Mouse (Mus musculus) embryonic facial prominence, embryonic 11.5 days (tissue): Measurements from ENCODE around the gene Apobec1. TPM values are rescaled to one million over a fixed set of nuclear protein-coding genes. Genes with fewer than 3 reads are reported as not detected.
"Not testable (repeated sequence)": the region's sequence is repeated elsewhere in the genome, so short reads cannot be mapped to it uniquely, and the experiment has no call there.

Experiments
- ATAC-seq: fragments of 200-750 bp; cut with Nextera tagmentation; replicated peaks from 2 replicates; pipeline ENCODE4 v1.8.0; 2017; ENCODE audit warnings: low read depth; ENCODE audit not compliant: insufficient number of reproducible peaks, low FRiP score, low TSS enrichment
- DNase-seq: peaks from one replicate; pipeline ENCODE4 v3.0.0-alpha.2; 2015; ENCODE audit warnings: low spot score
- H3K27ac ChIP-seq: fragments of 300-500 bp; sonication (generic); replicated peaks from 2 replicates; pipeline ENCODE4 v1.5.1; 2014; ENCODE audit warnings: mild to moderate bottlenecking, low read depth, low read length, control low read depth
- H3K27me3 ChIP-seq: fragments of 300-500 bp; sonication (generic); 2 replicates; pipeline ENCODE4 v1.6.1; 2014; ENCODE audit warnings: mild to moderate bottlenecking, low read length, moderate library complexity, mixed read lengths; ENCODE audit not compliant: control insufficient read depth, insufficient read depth
- H3K36me3 ChIP-seq: fragments of 300-500 bp; sonication (generic); replicated peaks from 2 replicates; pipeline ENCODE4 v1.6.1; 2014; ENCODE audit warnings: low read depth, mild to moderate bottlenecking, low read length, moderate library complexity, mixed read lengths; ENCODE audit not compliant: control insufficient read depth, insufficient read depth
- H3K4me1 ChIP-seq: fragments of 300-500 bp; sonication (generic); 2 replicates; pipeline ENCODE4 v1.6.1; 2014; ENCODE audit warnings: low read length, mixed read lengths; ENCODE audit not compliant: control insufficient read depth, insufficient read depth
- H3K4me2 ChIP-seq: fragments of 300-500 bp; sonication (generic); 2 replicates; pipeline ENCODE4 v1.6.1; 2014; ENCODE audit warnings: low read depth, mild to moderate bottlenecking, control low read depth, low read length, moderate library complexity
- H3K4me3 ChIP-seq: fragments of 300-500 bp; sonication (generic); 2 replicates; pipeline ENCODE4 v1.5.1; 2014; ENCODE audit warnings: low read depth, low read length, control low read depth
- H3K9ac ChIP-seq: fragments of 300-500 bp; sonication (generic); replicated peaks from 2 replicates; pipeline ENCODE4 v1.6.1; 2014; ENCODE audit warnings: mild to moderate bottlenecking, control low read depth, low read length
- H3K9me3 ChIP-seq: fragments of 300-500 bp; sonication (generic); replicated peaks from 2 replicates; pipeline ENCODE4 v1.6.1; 2016; ENCODE audit warnings: mild to moderate bottlenecking, low read length, inconsistent platforms, mixed read lengths; ENCODE audit not compliant: control insufficient read depth
- WGBS: fragments of 180-500 bp; shearing (Covaris S2); extraction: QIAGEN DNeasy Blood & Tissue Kit; methylation state at CpG from one replicate; pipeline ENCODE4 v1.1.7; 2014; 5-methylcytosine and 5-hydroxymethylcytosine counted together
- polyA plus RNA-seq: library from polyadenylated mRNA; unstranded; fragments of >200 nt; fragmentation: Nextera tagmentation; extraction: Ambion mirVana; gene quantifications from 2 replicates; pipeline ENCODE4 v1.2.1, GENCODE M21; 2014

The Apobec1 gene
- polyA plus RNA-seq, 1 experiment from 2014 or later = 2.6 TPM

GRCm38 (mm10) chr6:122592905-122593304, 9.3 kb downstream of the Apobec1 start:
- no peak overlapping the region for H3K27ac ChIP-seq
- no peaks in the 10 kb centered on the region for H3K4me1 ChIP-seq
- ATAC-seq = no peak
- 78% methylated on average over 2 of the region's 2 CpGs for WGBS
- H3K4me2 ChIP-seq = no peak overlapping the region
- no peak overlapping the region for H3K4me3 ChIP-seq
- no peaks in the 10 kb centered on the region for H3K36me3 ChIP-seq
- DNase-seq = no peak
- no peak overlapping the region for H3K9ac ChIP-seq
- no peaks in the 10 kb centered on the region for H3K27me3 ChIP-seq
- H3K9me3 ChIP-seq = no peaks in the 10 kb centered on the region

DNA sequence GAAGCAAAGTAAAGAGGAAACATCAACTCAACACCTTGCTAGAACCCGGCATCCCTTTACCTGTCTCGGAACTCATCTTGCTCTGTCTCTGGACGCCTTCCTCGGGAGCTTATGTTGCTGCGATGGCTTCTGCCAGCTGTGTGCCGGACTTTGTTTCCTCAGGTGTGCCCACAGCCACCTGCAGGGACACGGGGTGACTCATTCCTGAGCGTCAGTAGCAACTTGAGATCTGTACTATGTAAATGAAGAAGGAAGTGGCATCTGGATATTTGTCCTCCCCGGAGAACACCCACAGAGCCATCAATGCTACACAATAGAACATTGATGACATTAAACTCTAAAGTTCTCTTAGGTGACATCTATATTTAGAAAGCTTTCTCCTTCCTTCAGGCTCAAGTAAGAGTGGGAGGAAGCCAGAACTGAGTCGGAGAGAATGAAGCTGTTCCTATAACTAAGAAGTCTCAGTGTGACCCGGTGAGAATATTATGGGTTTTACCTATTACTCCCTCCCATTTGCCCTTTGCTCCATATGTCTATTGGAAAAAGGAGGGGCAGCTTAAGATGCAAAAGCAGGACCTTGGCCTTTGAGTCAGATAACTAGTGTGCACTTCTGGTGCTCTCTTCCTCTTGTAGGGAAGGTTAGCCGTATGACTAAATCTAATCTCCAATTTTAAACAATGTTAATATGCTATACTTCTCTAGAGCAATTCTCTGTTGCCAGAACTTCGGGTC, 11.1 kb downstream of the Apobec1 start:
- 83% methylated on average over 13 of the region's 13 CpGs for WGBS
- Histone ChIP-seq H3K4me1 (no peaks in the 10 kb centered on the region), H3K9me3 (no peaks in the 10 kb centered on the region), H3K27me3 (no peaks in the 10 kb centered on the region), H3K4me2 (no peak overlapping the region), H3K9ac (no peak overlapping the region), H3K4me3 (no peak overlapping the region), H3K36me3 (no peaks in the 10 kb centered on the region), H3K27ac (no peak overlapping the region)
- DNase-seq = no peak
- no peak for ATAC-seq

GRCm38 (mm10) chr6:122579086-122579485, 23.2 kb downstream of the Apobec1 start:
- Histone ChIP-seq H3K4me3 (no peak overlapping the region), H3K9ac (no peak overlapping the region), H3K4me1 (no peaks in the 10 kb centered on the region), H3K4me2 (no peak overlapping the region), H3K9me3 (no peaks in the 10 kb centered on the region), H3K27me3 (no peaks in the 10 kb centered on the region), H3K27ac (no peak overlapping the region), H3K36me3 (no peaks in the 10 kb centered on the region)
- whole genome bisulfite sequencing = 93% methylated on average over 1 of the region's 1 CpGs
- no peak for ATAC-seq
- DNase-seq = no peak

GRCm38 (mm10) chr6:122577030-122577429, 25.2 kb downstream of the Apobec1 start:
- no peak for ATAC-seq
- H3K9me3 ChIP-seq = no peaks in the 10 kb centered on the region
- no peak overlapping the region for H3K9ac ChIP-seq
- no peak overlapping the region for H3K27ac ChIP-seq
- no peaks in the 10 kb centered on the region for H3K27me3 ChIP-seq
- no peak for DNase-seq
- H3K36me3 ChIP-seq = no peaks in the 10 kb centered on the region
- no peak overlapping the region for H3K4me2 ChIP-seq
- H3K4me3 ChIP-seq = no peak overlapping the region
- no peaks in the 10 kb centered on the region for H3K4me1 ChIP-seq
- WGBS = 93% methylated on average over 3 of the region's 3 CpGs

DNA sequence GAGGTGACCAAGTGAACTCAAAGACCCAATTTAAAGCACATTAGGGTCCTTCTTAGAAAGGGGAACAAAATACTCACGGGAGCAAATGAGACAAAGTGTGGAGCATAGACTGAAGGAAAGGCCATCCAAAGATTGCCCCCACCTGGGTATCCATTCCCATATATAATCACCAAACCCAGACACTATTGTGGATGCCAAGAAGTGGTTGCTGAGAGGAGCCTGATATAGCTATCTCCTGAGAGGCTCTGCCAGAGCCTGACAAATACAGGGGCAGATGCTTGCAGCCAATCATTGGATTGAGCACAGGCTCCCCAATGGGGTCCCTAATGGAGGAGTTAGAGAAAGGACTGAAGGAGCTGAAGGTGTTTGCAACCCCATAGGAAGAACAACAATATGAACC, 27.2 kb downstream of the Apobec1 start:
- ATAC-seq, H3K9me3 ChIP-seq, H3K4me1 ChIP-seq, H3K27ac ChIP-seq, H3K27me3 ChIP-seq, H3K9ac ChIP-seq, DNase-seq, H3K4me2 ChIP-seq, H3K36me3 ChIP-seq, H3K4me3 ChIP-seq: not testable (repeated sequence)
- WGBS = 83% methylated on average over 1 of the region's 1 CpGs

DNA sequence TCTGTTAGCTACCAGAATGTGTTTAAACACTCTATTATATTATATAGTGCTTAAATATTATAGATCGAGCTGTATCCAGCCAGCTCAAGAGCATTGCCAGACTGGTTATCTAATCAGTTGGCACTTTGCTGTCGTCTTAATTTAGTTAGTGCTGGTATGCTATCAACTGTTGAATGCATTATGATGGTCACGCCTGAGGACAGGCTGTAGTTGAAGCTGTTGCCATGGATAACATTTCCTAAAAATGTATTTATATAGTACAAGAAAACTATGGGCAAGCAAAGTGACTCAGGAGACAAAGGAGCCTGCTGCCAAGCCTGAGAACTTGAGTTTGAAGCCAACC, 30.7 kb downstream of the Apobec1 start:
- WGBS = 86% methylated on average over 3 of the region's 3 CpGs
- ATAC-seq = no peak

DNA sequence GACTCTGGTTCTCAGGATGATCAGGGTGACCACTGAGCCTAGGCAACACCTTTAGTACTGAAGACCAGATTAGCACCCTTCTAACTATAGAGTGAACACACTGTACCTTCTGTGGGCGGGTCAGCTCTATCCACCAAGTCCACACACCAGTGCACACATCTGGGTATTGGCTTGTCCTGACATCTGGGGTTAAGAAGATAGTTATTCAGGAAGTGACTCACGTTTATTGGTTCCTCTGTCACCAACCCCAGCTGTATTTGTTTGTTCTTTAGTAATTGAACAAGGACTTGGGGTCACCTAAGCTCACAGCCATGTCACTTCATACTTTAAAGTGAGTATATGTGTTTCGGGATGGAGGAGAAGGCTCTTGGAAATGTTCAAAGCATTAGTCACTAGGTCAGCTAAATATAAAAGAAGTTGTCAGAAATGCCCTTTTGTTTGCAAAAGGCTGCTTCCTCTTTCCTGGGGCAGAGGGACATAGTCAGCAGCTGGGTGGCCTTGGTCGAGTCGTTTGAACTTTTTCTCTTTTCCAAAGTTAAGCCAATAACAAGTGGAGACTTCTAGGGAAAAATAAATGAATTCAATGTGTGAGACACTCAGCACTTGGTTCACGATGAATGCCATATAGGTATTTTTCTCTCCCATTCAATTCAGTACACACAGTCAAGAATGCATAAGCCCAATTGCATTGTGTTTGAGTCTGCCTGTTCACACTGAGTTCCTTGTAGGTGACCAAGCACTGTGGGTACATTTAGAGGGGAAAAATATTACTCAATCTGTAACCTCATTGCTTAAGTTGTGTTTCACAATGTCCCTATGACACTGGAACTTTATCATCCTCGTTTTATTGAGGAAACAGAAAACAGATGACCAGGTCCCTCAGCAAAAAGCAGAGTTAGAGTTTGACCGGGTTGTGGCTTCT, 31.3 kb downstream of the Apobec1 start:
- Histone ChIP-seq H3K4me1 (no peaks in the 10 kb centered on the region), H3K4me2 (no peak overlapping the region)
- no peak for DNase-seq

More for the DNA sequence above, 30.7 kb downstream of the Apobec1 start:
- Histone ChIP-seq H3K9ac (no peak overlapping the region), H3K36me3 (no peaks in the 10 kb centered on the region), H3K4me1 (no peaks in the 10 kb centered on the region), H3K9me3 (no peaks in the 10 kb centered on the region), H3K27me3 (no peaks in the 10 kb centered on the region), H3K4me3 (no peak overlapping the region), H3K27ac (no peak overlapping the region), H3K4me2 (no peak overlapping the region)
- no peak for DNase-seq

DNA sequence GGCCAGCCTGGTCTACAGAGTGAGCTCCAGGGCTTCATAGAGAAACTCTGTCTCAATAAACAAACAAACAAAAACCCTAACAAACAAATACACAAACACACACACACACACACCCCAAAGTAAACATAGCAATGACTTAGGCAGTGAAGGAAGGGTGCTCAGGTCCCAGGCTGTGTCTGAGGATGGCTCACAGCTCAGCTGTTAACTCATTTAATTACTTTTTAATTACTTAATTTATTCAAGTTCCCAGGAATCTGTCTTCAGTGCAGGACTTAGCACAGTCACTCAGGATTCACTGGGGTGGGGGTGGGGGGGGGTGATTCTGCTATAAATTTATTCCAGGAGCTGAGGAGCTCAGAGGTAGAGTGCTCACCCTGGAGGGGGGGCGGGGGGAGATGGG, 32.5 kb downstream of the Apobec1 start:
- Histone ChIP-seq H3K27ac (no peak overlapping the region), H3K4me2 (no peak overlapping the region), H3K27me3 (no peaks in the 10 kb centered on the region), H3K9me3 (no peaks in the 10 kb centered on the region), H3K4me3 (no peak overlapping the region), H3K4me1 (no peaks in the 10 kb centered on the region), H3K36me3 (no peaks in the 10 kb centered on the region), H3K9ac (no peak overlapping the region)
- ATAC-seq (no peak), DNase-seq (no peak)
- 67% methylated on average over 1 of the region's 1 CpGs for WGBS

More for the DNA sequence above, 31.3 kb downstream of the Apobec1 start:
- Histone ChIP-seq H3K27me3 (no peaks in the 10 kb centered on the region), H3K27ac (no peak overlapping the region), H3K9ac (no peak overlapping the region), H3K36me3 (no peaks in the 10 kb centered on the region), H3K9me3 (no peaks in the 10 kb centered on the region), H3K4me3 (no peak overlapping the region)
- WGBS = 64% methylated on average over 8 of the region's 8 CpGs
- no peak for ATAC-seq
